Mouse (Mus musculus): ENCODE data around the gene Abcg1. TPM values are rescaled to one million over a fixed set of nuclear protein-coding genes. Genes with fewer than 3 reads are reported as not detected.

Gene Abcg1
- polyA plus RNA-seq (2015; fragmentation: Nextera tagmentation; extraction: Ambion mirVana): 8.9 and 9.4 TPM in 2 replicates

DNA sequence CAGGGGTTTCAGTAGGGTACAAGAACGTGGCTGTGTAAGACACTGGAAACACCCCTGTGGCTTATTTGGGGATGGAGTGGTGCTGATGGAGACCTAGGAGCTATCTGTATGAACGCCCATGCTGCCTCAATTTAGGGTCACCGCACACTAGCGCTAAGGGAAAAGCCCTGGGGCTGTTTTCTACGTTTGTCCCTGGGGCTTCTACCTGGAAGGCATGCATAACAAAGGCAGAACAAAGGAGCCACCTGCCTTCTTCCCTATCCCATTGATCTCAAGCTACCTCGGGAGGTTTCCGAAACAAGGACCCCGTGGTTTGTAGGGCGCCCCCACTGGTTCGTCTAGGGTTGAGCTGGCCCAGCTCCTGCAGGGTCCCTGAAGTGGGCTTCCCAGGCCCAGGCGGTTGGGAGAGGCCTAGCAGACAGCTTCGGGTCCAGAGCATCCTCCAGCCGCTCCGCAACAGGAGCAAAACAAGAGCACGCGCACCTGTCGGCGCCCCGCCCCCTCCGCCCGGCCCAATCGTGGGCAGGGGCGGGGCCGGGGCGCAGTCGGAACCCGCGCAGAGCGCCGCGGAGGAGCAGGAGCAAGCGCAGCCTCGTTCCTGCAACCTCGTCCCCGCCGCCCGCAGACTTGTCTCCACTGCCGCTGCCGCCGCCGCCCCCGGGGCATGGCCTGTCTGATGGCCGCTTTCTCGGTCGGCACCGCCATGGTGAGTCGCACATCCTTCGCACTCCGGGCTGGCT, at the start of gene Abcg1:
TSS of gene Abcg1 (plus strand) at position 525 of the 740 bp plus-strand sequence.
- Histone ChIP-seq H3K36me3 (replicated peaks; ENCODE audit: insufficient read depth, low read length) (no peaks in the 10 kb centered on the region), H3K9me3 (ENCODE audit: low read length) (peaks cover 7% of the 10 kb centered on the region), H3K4me3 (ENCODE audit: low read depth, low read length) (peak within 1 kb of the TSS; percentile 66), H3K4me2 (ENCODE audit: low read depth, low read length) (peak within 1 kb of the TSS; percentile 90), H3K9ac (replicated peaks) (peak within 1 kb of the TSS; percentile 67), H3K27ac (ENCODE audit: low read depth) (peak within 1 kb of the TSS; percentile 82), H3K27me3 (ENCODE audit: insufficient read depth, low read length) (peaks cover 9% of the 10 kb centered on the region; the same call in 1 of the 2 replicates), H3K4me1 (ENCODE audit: insufficient read depth) (peaks cover 49% of the 10 kb centered on the region)
- ATAC-seq: peak; percentile 68
- whole genome bisulfite sequencing (ENCODE audit: insufficient replicate concordance): 6% methylated on average over 48 of the region's 49 CpGs
- TF ChIP-seq CTCF (IDR thresholded peaks at IDR 0.05; ENCODE audit: low read depth) (peak; percentile 42), EP300 (IDR thresholded peaks at IDR 0.05; ENCODE audit: low read depth) (no peak)
- peak; percentile 81 for DNase-seq

- DNase-seq: no peak
- H3K4me2 ChIP-seq (ENCODE audit: low read depth, low read length): no peak overlapping the region
- 81% methylated on average over 8 of the region's 8 CpGs for WGBS (ENCODE audit: insufficient replicate concordance)
- no peaks in the 10 kb centered on the region for H3K27me3 ChIP-seq (ENCODE audit: insufficient read depth, low read length)
- H3K9me3 ChIP-seq (ENCODE audit: low read length): no peaks in the 10 kb centered on the region
- TF ChIP-seq CTCF (IDR thresholded peaks at IDR 0.05; ENCODE audit: low read depth) (no peak), EP300 (IDR thresholded peaks at IDR 0.05; ENCODE audit: low read depth) (no peak)
- no peak overlapping the region for H3K27ac ChIP-seq (ENCODE audit: low read depth)
- no peaks in the 10 kb centered on the region for H3K36me3 ChIP-seq (replicated peaks; ENCODE audit: insufficient read depth, low read length)
- no peaks in the 10 kb centered on the region for H3K4me1 ChIP-seq (ENCODE audit: insufficient read depth)
- no peak for ATAC-seq
- H3K9ac ChIP-seq (replicated peaks): no peak overlapping the region
- H3K4me3 ChIP-seq (ENCODE audit: low read depth, low read length): no peak overlapping the region
These were observed 49.1 kb upstream of the Abcg1 start for GRCm38 (mm10) chr17:31008416-31008815.

GRCm38 (mm10) chr17:31011551-31012394, 45.7 kb upstream of the Abcg1 start:
- peak; percentile 25; the same call in 1 of the 2 replicates for ATAC-seq
- no peak overlapping the region for H3K9ac ChIP-seq (replicated peaks)
- H3K27ac ChIP-seq (ENCODE audit: low read depth): no peak overlapping the region
- no peaks in the 10 kb centered on the region for H3K36me3 ChIP-seq (replicated peaks; ENCODE audit: insufficient read depth, low read length)
- DNase-seq: peak; percentile 79
- no peak for TF ChIP-seq EP300 (IDR thresholded peaks at IDR 0.05; ENCODE audit: low read depth)
- peak; percentile 98 for TF ChIP-seq CTCF (IDR thresholded peaks at IDR 0.05; ENCODE audit: low read depth)
- 25% methylated on average over 9 of the region's 9 CpGs for WGBS (ENCODE audit: insufficient replicate concordance)
- no peaks in the 10 kb centered on the region for H3K27me3 ChIP-seq (ENCODE audit: insufficient read depth, low read length)
- no peak overlapping the region for H3K4me3 ChIP-seq (ENCODE audit: low read depth, low read length)
- no peaks in the 10 kb centered on the region for H3K9me3 ChIP-seq (ENCODE audit: low read length)
- H3K4me1 ChIP-seq (ENCODE audit: insufficient read depth): no peaks in the 10 kb centered on the region
- peak overlapping the region; percentile 33; the same call in 1 of the 2 replicates for H3K4me2 ChIP-seq (ENCODE audit: low read depth, low read length)

GRCm38 (mm10) chr17:31018267-31018666, 39.2 kb upstream of the Abcg1 start:
- peak; percentile 80 for DNase-seq
- H3K4me2 ChIP-seq (ENCODE audit: low read depth, low read length): no peak overlapping the region
- peak; percentile 79 for TF ChIP-seq CTCF (IDR thresholded peaks at IDR 0.05; ENCODE audit: low read depth)
- TF ChIP-seq EP300 (IDR thresholded peaks at IDR 0.05; ENCODE audit: low read depth): no peak
- H3K4me3 ChIP-seq (ENCODE audit: low read depth, low read length): no peak overlapping the region
- no peaks in the 10 kb centered on the region for H3K9me3 ChIP-seq (ENCODE audit: low read length)
- H3K4me1 ChIP-seq (ENCODE audit: insufficient read depth): no peaks in the 10 kb centered on the region
- ATAC-seq: no peak
- no peaks in the 10 kb centered on the region for H3K27me3 ChIP-seq (ENCODE audit: insufficient read depth, low read length)
- 55% methylated on average over 4 of the region's 4 CpGs for WGBS (ENCODE audit: insufficient replicate concordance)
- H3K36me3 ChIP-seq (replicated peaks; ENCODE audit: insufficient read depth, low read length): no peaks in the 10 kb centered on the region
- no peak overlapping the region for H3K9ac ChIP-seq (replicated peaks)
- no peak overlapping the region for H3K27ac ChIP-seq (ENCODE audit: low read depth)

DNA sequence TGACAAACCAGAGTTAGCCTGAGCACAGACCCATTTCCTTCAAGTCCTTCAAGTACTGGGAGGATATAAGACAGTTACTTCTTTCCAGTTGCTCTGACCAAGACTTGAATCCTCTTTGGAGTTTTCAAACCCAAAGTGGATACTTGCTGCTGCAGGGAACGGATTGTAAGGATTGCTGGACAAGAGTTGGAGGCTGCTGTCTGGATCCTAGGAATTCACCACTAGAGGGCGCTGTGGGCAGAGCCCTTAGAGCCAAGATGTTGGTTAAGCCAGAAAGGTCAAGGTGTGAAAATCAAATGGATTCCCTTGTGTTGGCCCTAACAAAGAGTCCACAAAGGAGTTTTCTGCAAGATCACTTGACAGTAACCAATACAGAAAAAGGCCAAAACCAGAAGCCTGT, 38.0 kb upstream of the Abcg1 start:
- no peak for ATAC-seq
- peak; percentile 94 for TF ChIP-seq CTCF (IDR thresholded peaks at IDR 0.05; ENCODE audit: low read depth)
- no peak for TF ChIP-seq EP300 (IDR thresholded peaks at IDR 0.05; ENCODE audit: low read depth)
- 2% methylated on average over 2 of the region's 2 CpGs for WGBS (ENCODE audit: insufficient replicate concordance)
- Histone ChIP-seq H3K4me2 (ENCODE audit: low read depth, low read length) (no peak overlapping the region), H3K9me3 (ENCODE audit: low read length) (no peaks in the 10 kb centered on the region), H3K4me1 (ENCODE audit: insufficient read depth) (0 out of 2 replicates have a peak, but pooled peaks cover 4% of the 10 kb centered on the region), H3K4me3 (ENCODE audit: low read depth, low read length) (no peak overlapping the region), H3K9ac (replicated peaks) (no peak overlapping the region), H3K36me3 (replicated peaks; ENCODE audit: insufficient read depth, low read length) (no peaks in the 10 kb centered on the region), H3K27ac (ENCODE audit: low read depth) (no peak overlapping the region), H3K27me3 (ENCODE audit: insufficient read depth, low read length) (no peaks in the 10 kb centered on the region)
- DNase-seq: peak; percentile 78

- DNase-seq: no peak
These were observed 37.4 kb upstream of the Abcg1 start for GRCm38 (mm10) chr17:31020078-31020477.

More at GRCm38 (mm10) chr17:31020078-31020477, 37.4 kb upstream of the Abcg1 start:
- H3K4me2 ChIP-seq (ENCODE audit: low read depth, low read length): no peak overlapping the region
- WGBS (ENCODE audit: insufficient replicate concordance): 73% methylated on average over 2 of the region's 2 CpGs
- H3K36me3 ChIP-seq (replicated peaks; ENCODE audit: insufficient read depth, low read length): no peaks in the 10 kb centered on the region
- H3K9ac ChIP-seq (replicated peaks): no peak overlapping the region
- TF ChIP-seq CTCF (IDR thresholded peaks at IDR 0.05; ENCODE audit: low read depth): no peak
- TF ChIP-seq EP300 (IDR thresholded peaks at IDR 0.05; ENCODE audit: low read depth): no peak
- H3K9me3 ChIP-seq (ENCODE audit: low read length): no peaks in the 10 kb centered on the region
- 0 out of 2 replicates have a peak, but pooled peaks cover 4% of the 10 kb centered on the region for H3K4me1 ChIP-seq (ENCODE audit: insufficient read depth)
- no peak for ATAC-seq
- H3K4me3 ChIP-seq (ENCODE audit: low read depth, low read length): no peak overlapping the region
- H3K27me3 ChIP-seq (ENCODE audit: insufficient read depth, low read length): no peaks in the 10 kb centered on the region
- no peak overlapping the region for H3K27ac ChIP-seq (ENCODE audit: low read depth)
